ENCODE assay signal across 26 mouse cellular contexts in the genomic region with DNA sequence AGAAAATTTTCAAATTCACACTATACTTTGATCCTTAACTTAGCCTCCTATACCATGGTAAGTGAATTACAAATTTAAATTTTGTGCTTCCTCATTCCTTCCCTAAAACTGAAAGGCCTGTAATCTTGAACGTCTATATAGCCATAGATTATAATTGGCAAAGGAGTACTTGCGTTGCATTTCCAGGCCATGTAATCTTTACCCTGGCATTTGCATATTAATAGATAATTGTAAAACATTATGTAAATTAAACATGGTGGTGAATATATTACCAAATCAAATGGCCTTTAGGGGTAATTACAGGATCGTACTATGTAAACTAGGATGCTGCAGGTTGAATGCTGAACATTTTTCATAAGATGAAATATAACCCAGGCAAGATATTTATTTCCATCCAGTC.
DNase-seq lines count a peak whose midpoint lies in the region; ATAC-seq and TF ChIP-seq lines count a peak whose summit lies in the region.
"Had no signal": no experiment of that assay in that cellular context is flagged by ENCODE, and none has a peak within 500 bp of the region (broad histone marks: within the 10 kb centered on the region; RNA-seq: fewer than 3 reads in every experiment).

No protein-coding gene starts in this region.

- H3K4me1 ChIP-seq in forebrain, embryonic 11.5 days (replicated peaks; ENCODE audit: control insufficient read depth, insufficient read depth, low read length) = no peaks in the 10 kb centered on the region
- H3K4me1 ChIP-seq in forebrain, embryonic 10.5 days = peaks cover 4% of the 10 kb centered on the region; the same call in 1 of the 2 replicates
- no peaks in the 10 kb centered on the region for H3K4me1 ChIP-seq in midbrain, embryonic 11.5 days (ENCODE audit: control insufficient read depth, insufficient read depth, low read length)
- H3K4me1 ChIP-seq in midbrain, embryonic 10.5 days = no peaks in the 10 kb centered on the region
- peaks cover 9% of the 10 kb centered on the region for H3K4me1 ChIP-seq in forebrain, embryonic 16.5 days (replicated peaks; ENCODE audit: control insufficient read depth, insufficient read depth, low read length)
- no peaks in the 10 kb centered on the region for H3K4me1 ChIP-seq in kidney, adult 2 months (ENCODE audit: control insufficient read depth, insufficient read depth, low read length)
- H3K4me1 ChIP-seq in thymus, adult 2 months (replicated peaks; ENCODE audit: control insufficient read depth, insufficient read depth, low read length) = no peaks in the 10 kb centered on the region
- H3K4me1 ChIP-seq: limb, embryonic 12.5 days; liver, embryonic 15.5 days had no signal

- H3K9me3 ChIP-seq in forebrain, embryonic 11.5 days (ENCODE audit: control insufficient read depth, low read length) = no peaks in the 10 kb centered on the region
- no peaks in the 10 kb centered on the region for H3K9me3 ChIP-seq in forebrain, embryonic 10.5 days
- no peaks in the 10 kb centered on the region for H3K9me3 ChIP-seq in midbrain, embryonic 11.5 days (ENCODE audit: control insufficient read depth, low read length)
- H3K9me3 ChIP-seq in midbrain, embryonic 10.5 days (replicated peaks) = no peaks in the 10 kb centered on the region
- H3K9me3 ChIP-seq in forebrain, embryonic 16.5 days (ENCODE audit: control insufficient read depth, low read length) = no peaks in the 10 kb centered on the region
- H3K9me3 ChIP-seq: limb, embryonic 12.5 days; liver, embryonic 15.5 days had no signal

- WGBS in forebrain, embryonic 11.5 days = 41% methylated on average over 3 of the region's 3 CpGs
- WGBS in forebrain, embryonic 10.5 days = 84% methylated on average over 3 of the region's 3 CpGs
- WGBS in midbrain, embryonic 11.5 days = 75% methylated on average over 3 of the region's 3 CpGs
- WGBS in midbrain, embryonic 10.5 days = 83% methylated on average over 3 of the region's 3 CpGs
- WGBS in forebrain, embryonic 16.5 days = 11% methylated on average over 3 of the region's 3 CpGs
- WGBS in kidney, adult 2 months = 63% methylated on average over 3 of the region's 3 CpGs
- WGBS in thymus, adult 2 months = 91% methylated on average over 3 of the region's 3 CpGs

- H3K27me3 ChIP-seq in forebrain, embryonic 11.5 days (ENCODE audit: control insufficient read depth, insufficient read depth, low read length) = no peaks in the 10 kb centered on the region
- H3K27me3 ChIP-seq in forebrain, embryonic 10.5 days (ENCODE audit: poor library complexity, severe bottlenecking) = no peaks in the 10 kb centered on the region
- no peaks in the 10 kb centered on the region for H3K27me3 ChIP-seq in midbrain, embryonic 11.5 days (ENCODE audit: control insufficient read depth, insufficient read depth, low read length)
- H3K27me3 ChIP-seq in midbrain, embryonic 10.5 days (ENCODE audit: low read depth, poor library complexity, severe bottlenecking) = no peaks in the 10 kb centered on the region
- H3K27me3 ChIP-seq in forebrain, embryonic 16.5 days (replicated peaks; ENCODE audit: control insufficient read depth, insufficient read depth, low read length) = no peaks in the 10 kb centered on the region
- no peaks in the 10 kb centered on the region for H3K27me3 ChIP-seq in kidney, adult 2 months (replicated peaks; ENCODE audit: control insufficient read depth, insufficient read depth, low read length)
- no peaks in the 10 kb centered on the region for H3K27me3 ChIP-seq in thymus, adult 2 months (ENCODE audit: control insufficient read depth, insufficient read depth, low read length)
- H3K27me3 ChIP-seq: CH12.LX; limb, embryonic 12.5 days; liver, embryonic 15.5 days had no signal

- no peak overlapping the region for H3K4me2 ChIP-seq in forebrain, embryonic 11.5 days (ENCODE audit: low read depth, low read length, severe bottlenecking)
- H3K4me2 ChIP-seq in midbrain, embryonic 11.5 days = no peak overlapping the region
- no peak overlapping the region for H3K4me2 ChIP-seq in forebrain, embryonic 16.5 days (ENCODE audit: low read length)
- H3K4me2 ChIP-seq: heart, embryonic 11.5 days; limb, embryonic 12.5 days; liver, embryonic 15.5 days; lung, embryonic 14.5 days had no signal

- TF ChIP-seq POLR2A in kidney, adult 2 months (IDR thresholded peaks at IDR 0.05; ENCODE audit: low read depth, low read length) = no peak
- no peak for TF ChIP-seq POLR2A in thymus, adult 2 months (IDR thresholded peaks at IDR 0.05; ENCODE audit: control insufficient read depth, extremely low read depth, insufficient read depth, low read length, poor library complexity)

- TF ChIP-seq CTCF in kidney, adult 2 months (conservative IDR thresholded peaks at IDR 0.05; ENCODE audit: insufficient read depth, insufficient read length, low read depth, low read length) = no peak
- no peak for TF ChIP-seq CTCF in thymus, adult 2 months (IDR thresholded peaks at IDR 0.05; ENCODE audit: borderline replicate concordance, control insufficient read depth, extremely low read depth, insufficient read depth, low read length, poor library complexity)

- DNase-seq in forebrain, embryonic 11.5 days (ENCODE audit: low spot score) = no peak
- DNase-seq in forebrain, embryonic 10.5 days (ENCODE audit: extremely low spot score, low spot score) = no peak
- DNase-seq in midbrain, embryonic 11.5 days (ENCODE audit: low spot score, missing footprints) = no peak
- no peak for DNase-seq in midbrain, embryonic 10.5 days (ENCODE audit: low spot score)
- no peak for DNase-seq in kidney, adult 2 months
- no peak for DNase-seq in thymus, adult 2 months
- DNase-seq: adrenal gland, adult 2 months; adrenal gland, postnatal 36 days; cerebellum, adult 8-10 months; cerebellum, postnatal 25 days; gastrocnemius, adult 2 months; gastrocnemius, postnatal 36 days; heart, adult 18-20 months; heart, postnatal 4 days; kidney, postnatal 14 days; lung, embryonic 14.5 days; lung, postnatal 14 days; thymus, postnatal 14 days had no signal

- no peak overlapping the region for H3K9ac ChIP-seq in forebrain, embryonic 11.5 days (ENCODE audit: low read length)
- H3K9ac ChIP-seq in midbrain, embryonic 11.5 days (ENCODE audit: low read length) = no peak overlapping the region
- no peak overlapping the region for H3K9ac ChIP-seq in forebrain, embryonic 16.5 days (replicated peaks; ENCODE audit: low read depth, low read length)
- H3K9ac ChIP-seq: limb, embryonic 12.5 days; liver, embryonic 15.5 days; lung, embryonic 14.5 days had no signal

- H3K36me3 ChIP-seq in forebrain, embryonic 11.5 days (ENCODE audit: control insufficient read depth, insufficient read depth, low read length) = no peaks in the 10 kb centered on the region
- H3K36me3 ChIP-seq in forebrain, embryonic 10.5 days (replicated peaks) = no peaks in the 10 kb centered on the region
- H3K36me3 ChIP-seq in midbrain, embryonic 11.5 days (ENCODE audit: control insufficient read depth, insufficient read depth, low read length) = no peaks in the 10 kb centered on the region
- H3K36me3 ChIP-seq in midbrain, embryonic 10.5 days = no peaks in the 10 kb centered on the region
- H3K36me3 ChIP-seq in forebrain, embryonic 16.5 days (ENCODE audit: control insufficient read depth, insufficient read depth) = no peaks in the 10 kb centered on the region
- H3K36me3 ChIP-seq in kidney, adult 2 months (ENCODE audit: control insufficient read depth, insufficient read depth, low read length) = no peaks in the 10 kb centered on the region
- H3K36me3 ChIP-seq in thymus, adult 2 months (ENCODE audit: control insufficient read depth, insufficient read depth, low read length) = no peaks in the 10 kb centered on the region
- H3K36me3 ChIP-seq: limb, embryonic 12.5 days; liver, embryonic 15.5 days had no signal

- 0 out of 2 replicates have a peak, but pooled peaks have one; percentile 27 for ATAC-seq in forebrain, embryonic 11.5 days (replicated peaks; ENCODE audit: low FRiP score)
- peak; percentile 27; the same call in 1 of the 2 replicates for ATAC-seq in midbrain, embryonic 11.5 days (ENCODE audit: low FRiP score)
- ATAC-seq in forebrain, embryonic 16.5 days = peak; percentile 52
- ATAC-seq: activated CD4-positive, CD25-positive, alpha-beta regulatory T cell, adult 4 months; intestine, postnatal 0 days had no signal

- H3K4me3 ChIP-seq in forebrain, embryonic 11.5 days (ENCODE audit: low read depth, low read length) = no peak overlapping the region
- no peak overlapping the region for H3K4me3 ChIP-seq in forebrain, embryonic 10.5 days
- no peak overlapping the region for H3K4me3 ChIP-seq in midbrain, embryonic 11.5 days (ENCODE audit: low read depth, low read length)
- H3K4me3 ChIP-seq in midbrain, embryonic 10.5 days = no peak overlapping the region
- no peak overlapping the region for H3K4me3 ChIP-seq in forebrain, embryonic 16.5 days (replicated peaks; ENCODE audit: low read length)
- no peak overlapping the region for H3K4me3 ChIP-seq in kidney, adult 2 months (ENCODE audit: insufficient read depth, low read depth, low read length)
- H3K4me3 ChIP-seq in thymus, adult 2 months (ENCODE audit: control insufficient read depth, insufficient read depth, low read length) = no peak overlapping the region
- H3K4me3 ChIP-seq: gastrocnemius, adult 2 months; limb, embryonic 12.5 days; liver, embryonic 15.5 days; myocyte had no signal

- no peak overlapping the region for H3K27ac ChIP-seq in forebrain, embryonic 11.5 days (ENCODE audit: low read depth, low read length)
- no peak overlapping the region for H3K27ac ChIP-seq in forebrain, embryonic 10.5 days
- H3K27ac ChIP-seq in midbrain, embryonic 11.5 days (ENCODE audit: low read depth, low read length) = no peak overlapping the region
- H3K27ac ChIP-seq in midbrain, embryonic 10.5 days (replicated peaks) = no peak overlapping the region
- no peak overlapping the region for H3K27ac ChIP-seq in forebrain, embryonic 16.5 days (ENCODE audit: low read length)
- H3K27ac ChIP-seq in kidney, adult 2 months (ENCODE audit: insufficient read depth, low read depth, low read length) = no peak overlapping the region
- H3K27ac ChIP-seq in thymus, adult 2 months (ENCODE audit: control insufficient read depth, insufficient read depth, low read length) = no peak overlapping the region
- H3K27ac ChIP-seq: gastrocnemius, adult 2 months; limb, embryonic 12.5 days; liver, embryonic 15.5 days had no signal
